Mouse (Mus musculus) splenic B cell, adult 2 months (primary cell): Measurements from ENCODE around the gene Galnt5.
A peak's percentile ranks its signal among the peaks of the same experiment; 100 is the strongest.

ENCODE experiments used
- DNase-seq: peaks from one replicate; pipeline ENCODE4 v3.0.0-alpha.2; 2011; ENCODE audit warnings: low read depth, low spot score
- H3K27me3 ChIP-seq: 2 replicates; pipeline ENCODE4 v1.6.1; 2012; ENCODE audit warnings: mild to moderate bottlenecking, low read length, moderate library complexity, mixed read lengths; ENCODE audit not compliant: control insufficient read depth, poor library complexity, insufficient read depth, severe bottlenecking
- H3K36me3 ChIP-seq: 2 replicates; pipeline ENCODE4 v1.6.1; 2012; ENCODE audit warnings: mild to moderate bottlenecking, low read length, moderate library complexity, mixed read lengths; ENCODE audit not compliant: control insufficient read depth, poor library complexity, insufficient read depth, severe bottlenecking

Galnt5 gene

GRCm38 (mm10) chr2:57997752-57998430, at the start of gene Galnt5:
Galnt5 (plus strand) TSS chr2:57997884.
- Histone ChIP-seq H3K36me3 (no peaks in the 10 kb centered on the region), H3K27me3 (no peaks in the 10 kb centered on the region)
- no peak for DNase-seq

- no peak for DNase-seq
- H3K36me3 ChIP-seq = no peaks in the 10 kb centered on the region
These were observed 46.1 kb upstream of the Galnt5 start for GRCm38 (mm10) chr2:57951620-57952019.

GRCm38 (mm10) chr2:57960786-57961185, 36.9 kb upstream of the Galnt5 start:
- DNase-seq = no peak
- H3K27me3 ChIP-seq = no peaks in the 10 kb centered on the region
- no peaks in the 10 kb centered on the region for H3K36me3 ChIP-seq

More at GRCm38 (mm10) chr2:57951620-57952019, 46.1 kb upstream of the Galnt5 start:
- no peaks in the 10 kb centered on the region for H3K27me3 ChIP-seq

GRCm38 (mm10) chr2:57982248-57982647, 15.4 kb upstream of the Galnt5 start:
- DNase-seq = no peak
- Histone ChIP-seq H3K36me3 (no peaks in the 10 kb centered on the region), H3K27me3 (no peaks in the 10 kb centered on the region)

- DNase-seq = no peak
- Histone ChIP-seq H3K27me3 (no peaks in the 10 kb centered on the region), H3K36me3 (no peaks in the 10 kb centered on the region)
These were observed 6.6 kb upstream of the Galnt5 start for GRCm38 (mm10) chr2:57991084-57991483.

- H3K27me3 ChIP-seq = no peaks in the 10 kb centered on the region
- no peak for DNase-seq
These were observed 3.8 kb downstream of the Galnt5 start for GRCm38 (mm10) chr2:58001497-58001896.

GRCm38 (mm10) chr2:58007081-58007480, 9.4 kb downstream of the Galnt5 start:
- no peaks in the 10 kb centered on the region for H3K36me3 ChIP-seq
- DNase-seq = no peak
- H3K27me3 ChIP-seq = no peaks in the 10 kb centered on the region

More at GRCm38 (mm10) chr2:58001497-58001896, 3.8 kb downstream of the Galnt5 start:
- H3K36me3 ChIP-seq = no peaks in the 10 kb centered on the region

- Histone ChIP-seq H3K27me3 (no peaks in the 10 kb centered on the region), H3K36me3 (no peaks in the 10 kb centered on the region)
- no peak for DNase-seq
These were observed 25.9 kb downstream of the Galnt5 start for GRCm38 (mm10) chr2:58023556-58023955.

GRCm38 (mm10) chr2:58026740-58027139, 29.1 kb downstream of the Galnt5 start:
- DNase-seq = no peak
- no peaks in the 10 kb centered on the region for H3K36me3 ChIP-seq
- no peaks in the 10 kb centered on the region for H3K27me3 ChIP-seq

- no peaks in the 10 kb centered on the region for H3K27me3 ChIP-seq
- H3K36me3 ChIP-seq = no peaks in the 10 kb centered on the region
- peak; percentile 74 for DNase-seq
These were observed 31.7 kb downstream of the Galnt5 start for GRCm38 (mm10) chr2:58029404-58029803.

GRCm38 (mm10) chr2:58031431-58031830, 33.7 kb downstream of the Galnt5 start:
- DNase-seq = no peak

GRCm38 (mm10) chr2:58035635-58036034, 38.0 kb downstream of the Galnt5 start:
- no peak for DNase-seq
- Histone ChIP-seq H3K27me3 (no peaks in the 10 kb centered on the region), H3K36me3 (no peaks in the 10 kb centered on the region)

More at GRCm38 (mm10) chr2:58031431-58031830, 33.7 kb downstream of the Galnt5 start:
- Histone ChIP-seq H3K27me3 (no peaks in the 10 kb centered on the region), H3K36me3 (no peaks in the 10 kb centered on the region)

- DNase-seq = no peak
- H3K36me3 ChIP-seq = no peaks in the 10 kb centered on the region
- no peaks in the 10 kb centered on the region for H3K27me3 ChIP-seq
These were observed 39.2 kb downstream of the Galnt5 start for GRCm38 (mm10) chr2:58036926-58037325.

- DNase-seq = peak; percentile 10
- no peaks in the 10 kb centered on the region for H3K27me3 ChIP-seq
- no peaks in the 10 kb centered on the region for H3K36me3 ChIP-seq
These were observed 44.2 kb downstream of the Galnt5 start for GRCm38 (mm10) chr2:58041867-58042266.

- Histone ChIP-seq H3K27me3 (no peaks in the 10 kb centered on the region), H3K36me3 (no peaks in the 10 kb centered on the region)
- DNase-seq = no peak
These were observed 55.3 kb downstream of the Galnt5 start, which contains the start of gene Ermn for GRCm38 (mm10) chr2:58052821-58053581. Ermn (minus strand) TSS chr2:58052864.
